Mouse (Mus musculus) E14TG2a.4 (cell line): ENCODE results near the gene Afmid.

ENCODE experiments used
- H3K27me3 ChIP-seq: 2 replicates; pipeline ENCODE4 v1.6.1; 2014; ENCODE audit warnings: low read length, control low read depth; ENCODE audit not compliant: insufficient read depth
- H3K36me3 ChIP-seq: 2 replicates; pipeline ENCODE4 v1.6.1; 2014; ENCODE audit warnings: low read length, control low read depth; ENCODE audit not compliant: insufficient read depth
- H3K4me1 ChIP-seq: replicated peaks from 2 replicates; pipeline ENCODE4 v1.6.1; 2014; ENCODE audit warnings: low read depth, low read length, control low read depth
- H3K4me3 ChIP-seq: replicated peaks from 2 replicates; pipeline ENCODE4 v1.5.1; 2014; ENCODE audit warnings: mild to moderate bottlenecking, low read length
- H3K9me3 ChIP-seq: 2 replicates; pipeline ENCODE4 v1.6.1; 2014; ENCODE audit warnings: low read length, control low read depth
- CTCF ChIP-seq: conservative IDR thresholded peaks from 2 replicates; pipeline ENCODE4 v1.5.1; 2014; ENCODE audit warnings: low read length
- NANOG ChIP-seq: IDR thresholded peaks from 2 replicates; pipeline ENCODE4 v1.6.1; 2014; ENCODE audit warnings: borderline replicate concordance, low read length, mixed read lengths
- POU5F1 ChIP-seq: IDR thresholded peaks from 2 replicates; pipeline ENCODE4 v1.6.1; 2014; ENCODE audit warnings: low read length, borderline replicate concordance

Afmid gene

GRCm38 (mm10) chr11:117790703-117791440 lies 34.9 kb upstream of the Afmid start:
- no peak for TF ChIP-seq NANOG
- peak; percentile 27 for TF ChIP-seq CTCF
- H3K27me3 ChIP-seq: 0 out of 2 replicates have a peak, but pooled peaks cover under 1% of the 10 kb centered on the region

GRCm38 (mm10) chr11:117791441-117791761 lies 34.3 kb upstream of the Afmid start:
- Histone ChIP-seq H3K36me3 (peaks cover 5% of the 10 kb centered on the region; the same call in 1 of the 2 replicates), H3K27me3 (0 out of 2 replicates have a peak, but pooled peaks cover 6% of the 10 kb centered on the region), H3K4me3 (peak overlapping the region; percentile 53), H3K9me3 (no peaks in the 10 kb centered on the region), H3K4me1 (peaks cover 53% of the 10 kb centered on the region)
- TF ChIP-seq CTCF (no peak), NANOG (no peak), POU5F1 (no peak)

More at GRCm38 (mm10) chr11:117790703-117791440, 34.9 kb upstream of the Afmid start:
- Histone ChIP-seq H3K36me3 (peaks cover 5% of the 10 kb centered on the region; the same call in 1 of the 2 replicates), H3K4me1 (peaks cover 56% of the 10 kb centered on the region), H3K4me3 (peak overlapping the region; percentile 53), H3K9me3 (no peaks in the 10 kb centered on the region)

GRCm38 (mm10) chr11:117792281-117792888 lies 33.3 kb upstream of the Afmid start:
- H3K9me3 ChIP-seq: no peaks in the 10 kb centered on the region
- TF ChIP-seq NANOG (no peak), CTCF (no peak), POU5F1 (no peak)
- H3K36me3 ChIP-seq: 0 out of 2 replicates have a peak, but pooled peaks cover 3% of the 10 kb centered on the region
- H3K4me3 ChIP-seq: peak overlapping the region; percentile 64
- 0 out of 2 replicates have a peak, but pooled peaks cover 7% of the 10 kb centered on the region for H3K27me3 ChIP-seq
- H3K4me1 ChIP-seq: peaks cover 55% of the 10 kb centered on the region

- no peak overlapping the region for H3K4me3 ChIP-seq
- TF ChIP-seq NANOG (no peak), CTCF (no peak), POU5F1 (no peak)
- no peaks in the 10 kb centered on the region for H3K9me3 ChIP-seq
- H3K27me3 ChIP-seq: peaks cover 13% of the 10 kb centered on the region; the same call in 1 of the 2 replicates
- H3K4me1 ChIP-seq: peaks cover 71% of the 10 kb centered on the region
- no peaks in the 10 kb centered on the region for H3K36me3 ChIP-seq
Observed at GRCm38 (mm10) chr11:117794035-117794551, 31.6 kb upstream of the Afmid start.

- no peaks in the 10 kb centered on the region for H3K9me3 ChIP-seq
- H3K4me3 ChIP-seq: no peak overlapping the region
- peaks cover 16% of the 10 kb centered on the region; the same call in 1 of the 2 replicates for H3K27me3 ChIP-seq
- H3K36me3 ChIP-seq: no peaks in the 10 kb centered on the region
- H3K4me1 ChIP-seq: peaks cover 50% of the 10 kb centered on the region
- no peak for TF ChIP-seq NANOG
- TF ChIP-seq POU5F1: no peak
Observed at GRCm38 (mm10) chr11:117796954-117797353, 28.8 kb upstream of the Afmid start.

GRCm38 (mm10) chr11:117797511-117798159 lies 28.1 kb upstream of the Afmid start, which contains the start of gene 6030468B19Rik:
TSS of gene 6030468B19Rik (plus strand) at chr11:117797660.
- Histone ChIP-seq H3K27me3 (peaks cover 16% of the 10 kb centered on the region; the same call in 1 of the 2 replicates), H3K9me3 (no peaks in the 10 kb centered on the region), H3K4me1 (peaks cover 43% of the 10 kb centered on the region), H3K36me3 (no peaks in the 10 kb centered on the region), H3K4me3 (no peak within 1 kb of the TSS)
- TF ChIP-seq POU5F1: no peak
- no peak for TF ChIP-seq NANOG
- no peak for TF ChIP-seq CTCF

- peaks cover 40% of the 10 kb centered on the region for H3K4me1 ChIP-seq
- no peaks in the 10 kb centered on the region for H3K36me3 ChIP-seq
- no peaks in the 10 kb centered on the region for H3K9me3 ChIP-seq
- no peak overlapping the region for H3K4me3 ChIP-seq
- peaks cover 16% of the 10 kb centered on the region for H3K27me3 ChIP-seq
- TF ChIP-seq NANOG: no peak
- no peak for TF ChIP-seq POU5F1
- TF ChIP-seq CTCF: no peak
Observed at GRCm38 (mm10) chr11:117798160-117798541, 27.6 kb upstream of the Afmid start.

GRCm38 (mm10) chr11:117799174-117799573 lies 26.6 kb upstream of the Afmid start:
- Histone ChIP-seq H3K27me3 (peaks cover 19% of the 10 kb centered on the region), H3K4me1 (peaks cover 34% of the 10 kb centered on the region), H3K9me3 (no peaks in the 10 kb centered on the region), H3K36me3 (no peaks in the 10 kb centered on the region), H3K4me3 (no peak overlapping the region)
- no peak for TF ChIP-seq NANOG
- TF ChIP-seq POU5F1: no peak
- no peak for TF ChIP-seq CTCF
